Mouse (Mus musculus): ENCODE measurements around the gene Zmpste24.
"Not testable (repeated sequence)": the region's sequence is repeated elsewhere in the genome, so short reads cannot be mapped to it uniquely, and the experiment has no call there.

Zmpste24 gene

DNA sequence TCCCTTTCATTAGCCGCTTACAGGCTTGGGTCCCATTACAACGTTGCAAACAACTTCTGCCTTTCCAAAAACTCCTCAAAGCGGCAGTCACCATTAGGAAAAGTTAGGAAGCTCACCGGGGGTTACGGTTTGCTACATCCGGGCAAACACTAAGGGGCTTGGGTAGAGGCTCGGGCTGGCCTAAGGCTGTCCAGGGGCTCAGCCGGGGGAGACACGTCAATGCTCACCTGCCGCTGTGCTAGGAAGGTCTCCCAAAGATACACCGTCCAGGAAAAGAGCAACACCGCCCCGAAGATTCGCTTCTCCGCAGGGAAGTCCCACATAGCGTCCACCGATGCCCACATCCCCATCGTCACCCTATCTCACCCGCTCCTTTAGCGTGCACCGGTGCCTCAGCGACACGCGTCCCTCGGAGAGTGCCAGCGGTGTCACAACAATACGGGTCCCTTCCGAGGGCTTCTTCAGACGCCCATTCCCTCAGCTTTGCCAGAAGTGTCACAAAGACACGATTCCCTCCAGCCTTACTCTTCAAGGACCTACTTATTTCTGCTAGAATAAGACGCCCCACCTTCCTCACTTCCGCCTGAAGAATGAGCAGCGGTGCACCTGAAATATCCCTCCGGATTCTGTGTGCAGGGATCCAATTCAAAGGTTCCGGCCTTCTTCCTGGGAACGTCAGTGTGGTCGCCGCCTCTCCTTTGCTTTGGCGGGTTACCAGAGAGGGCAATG, at the start of gene Zmpste24:
Zmpste24 (minus strand) TSS at position 592 of the 729 bp plus-strand sequence.
- peak; percentile 82 for DNase-seq (ENCODE audit: low spot score)

DNA sequence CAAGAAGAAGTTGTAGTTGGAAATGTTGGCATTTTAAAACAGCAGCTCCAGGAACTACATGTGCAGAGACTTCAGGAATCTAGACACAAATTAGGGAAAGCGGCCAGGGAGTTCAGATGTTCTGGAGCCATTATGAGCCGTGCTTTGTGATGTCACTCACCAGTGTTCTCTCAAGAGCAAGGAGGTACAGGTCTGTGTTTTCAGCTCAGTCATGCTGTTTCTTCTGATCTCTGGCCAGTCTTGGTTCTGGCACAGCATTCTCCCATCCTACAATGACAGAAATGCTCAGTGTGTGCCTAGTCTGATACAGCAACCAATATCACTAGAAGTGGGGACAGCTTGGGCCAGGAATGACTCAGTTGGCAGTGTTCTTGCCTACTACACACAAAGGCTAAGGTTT, 11.1 kb upstream of the Zmpste24 start, which contains the start of gene Tmco2:
Tmco2 (minus strand) TSS at position 101 of the 400 bp plus-strand sequence.
- no peak for DNase-seq (ENCODE audit: low spot score)

DNA sequence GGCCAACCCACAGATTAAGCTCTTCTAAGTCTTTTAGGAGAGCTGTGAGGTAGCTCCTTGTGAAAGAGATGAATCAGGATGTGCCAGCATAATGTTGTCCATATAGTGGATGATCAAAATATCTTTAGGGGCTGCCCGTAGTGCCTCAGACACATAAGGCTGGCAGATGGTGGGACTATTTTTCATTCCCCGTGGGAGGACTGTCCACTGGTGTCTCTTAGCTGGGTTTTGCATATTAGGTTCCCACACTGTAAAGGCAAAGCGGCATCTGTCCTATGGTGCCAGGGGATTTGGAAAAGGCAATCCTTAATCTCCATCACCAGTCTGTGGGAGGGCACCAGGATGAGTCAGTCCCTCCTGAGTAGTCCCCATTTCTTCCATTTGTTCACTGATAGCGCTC, 5.3 kb upstream of the Zmpste24 start:
- no peak for DNase-seq (ENCODE audit: low spot score)

GRCm38 (mm10) chr4:121090211-121090610, 7.8 kb downstream of the Zmpste24 start:
- DNase-seq (ENCODE audit: low spot score): no peak

GRCm38 (mm10) chr4:121088696-121089095, 9.3 kb downstream of the Zmpste24 start:
- no peak for DNase-seq (ENCODE audit: low spot score)

GRCm38 (mm10) chr4:121084506-121084905, 13.5 kb downstream of the Zmpste24 start:
- no peak for DNase-seq (ENCODE audit: low spot score)

DNA sequence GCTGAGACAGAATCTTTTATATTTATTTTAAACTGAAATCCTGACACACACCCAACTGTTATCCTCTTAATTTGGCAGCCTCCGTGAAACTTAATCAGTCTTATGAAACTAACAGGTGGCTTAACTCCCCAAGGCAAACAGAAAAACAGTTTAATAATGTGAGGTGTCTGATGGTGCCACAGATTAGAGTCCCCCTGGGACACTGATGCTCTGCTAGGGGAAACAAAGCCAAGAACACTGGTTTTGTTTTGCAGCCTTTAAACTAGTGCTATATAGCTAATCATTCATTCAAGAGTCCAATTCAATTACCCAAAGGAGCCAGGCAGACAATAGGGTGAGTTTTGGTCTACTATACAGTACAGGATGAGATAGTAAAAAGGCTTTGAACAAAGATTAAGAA, 17.6 kb downstream of the Zmpste24 start:
- DNase-seq (ENCODE audit: low spot score): no peak

GRCm38 (mm10) chr4:121077915-121078646, 20.0 kb downstream of the Zmpste24 start:
- DNase-seq (ENCODE audit: low spot score): no peak

- DNase-seq (ENCODE audit: low spot score): no peak
Measured at GRCm38 (mm10) chr4:121074250-121074649, 23.8 kb downstream of the Zmpste24 start.

DNA sequence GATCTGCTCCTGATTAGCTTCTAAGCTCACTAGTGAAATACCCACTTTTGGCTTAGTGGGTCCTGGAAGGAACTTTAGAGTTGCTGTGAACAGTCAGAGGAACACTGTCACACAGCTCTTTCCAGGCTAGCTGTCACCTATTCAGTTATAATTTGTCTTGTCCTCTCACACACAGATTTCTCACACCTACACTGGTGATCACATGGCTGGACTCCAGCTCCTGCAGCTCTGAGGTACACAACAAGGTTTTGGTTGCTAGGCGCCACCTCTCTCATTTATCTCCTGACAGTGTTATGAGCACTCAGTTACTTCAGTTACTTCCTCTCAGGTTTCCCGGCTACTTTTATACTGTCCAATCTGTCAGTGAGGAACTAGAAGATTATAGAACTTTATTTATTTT, 32.7 kb downstream of the Zmpste24 start:
- no peak for DNase-seq (ENCODE audit: low spot score)

GRCm38 (mm10) chr4:121059218-121059617, 38.8 kb downstream of the Zmpste24 start:
- DNase-seq (ENCODE audit: low spot score): not testable (repeated sequence)

DNA sequence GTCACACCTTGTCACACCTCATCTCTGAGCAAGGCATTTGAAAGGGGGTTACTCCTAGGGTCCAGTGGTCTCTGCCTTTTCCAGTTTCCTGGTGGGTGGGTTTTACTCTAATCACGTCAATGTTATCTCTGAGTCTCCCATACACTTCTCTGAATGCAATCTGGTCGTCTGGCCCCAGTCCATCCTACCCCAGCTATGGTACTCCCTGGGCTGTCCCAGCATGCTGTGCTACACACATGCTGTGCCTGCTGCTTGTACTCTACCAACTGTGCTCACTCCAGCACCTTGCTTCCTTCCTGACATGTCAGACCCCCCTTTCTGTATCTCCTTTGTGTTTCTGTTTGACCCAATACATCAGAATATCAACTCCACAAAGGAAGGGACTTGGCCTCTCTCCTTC, 41.0 kb downstream of the Zmpste24 start:
- no peak for DNase-seq (ENCODE audit: low spot score)

- DNase-seq (ENCODE audit: low spot score): peak; percentile 21
Measured at GRCm38 (mm10) chr4:121056342-121056741, 41.7 kb downstream of the Zmpste24 start.

GRCm38 (mm10) chr4:121052454-121053323, 45.4 kb downstream of the Zmpste24 start:
- no peak for DNase-seq (ENCODE audit: low spot score)

- no peak for DNase-seq (ENCODE audit: low spot score)
Measured at GRCm38 (mm10) chr4:121051863-121052262, 46.2 kb downstream of the Zmpste24 start.

GRCm38 (mm10) chr4:121042946-121043345, 55.1 kb downstream of the Zmpste24 start:
- DNase-seq (ENCODE audit: low spot score): no peak

GRCm38 (mm10) chr4:121042472-121042871, 55.6 kb downstream of the Zmpste24 start:
- DNase-seq (ENCODE audit: low spot score): no peak

DNA sequence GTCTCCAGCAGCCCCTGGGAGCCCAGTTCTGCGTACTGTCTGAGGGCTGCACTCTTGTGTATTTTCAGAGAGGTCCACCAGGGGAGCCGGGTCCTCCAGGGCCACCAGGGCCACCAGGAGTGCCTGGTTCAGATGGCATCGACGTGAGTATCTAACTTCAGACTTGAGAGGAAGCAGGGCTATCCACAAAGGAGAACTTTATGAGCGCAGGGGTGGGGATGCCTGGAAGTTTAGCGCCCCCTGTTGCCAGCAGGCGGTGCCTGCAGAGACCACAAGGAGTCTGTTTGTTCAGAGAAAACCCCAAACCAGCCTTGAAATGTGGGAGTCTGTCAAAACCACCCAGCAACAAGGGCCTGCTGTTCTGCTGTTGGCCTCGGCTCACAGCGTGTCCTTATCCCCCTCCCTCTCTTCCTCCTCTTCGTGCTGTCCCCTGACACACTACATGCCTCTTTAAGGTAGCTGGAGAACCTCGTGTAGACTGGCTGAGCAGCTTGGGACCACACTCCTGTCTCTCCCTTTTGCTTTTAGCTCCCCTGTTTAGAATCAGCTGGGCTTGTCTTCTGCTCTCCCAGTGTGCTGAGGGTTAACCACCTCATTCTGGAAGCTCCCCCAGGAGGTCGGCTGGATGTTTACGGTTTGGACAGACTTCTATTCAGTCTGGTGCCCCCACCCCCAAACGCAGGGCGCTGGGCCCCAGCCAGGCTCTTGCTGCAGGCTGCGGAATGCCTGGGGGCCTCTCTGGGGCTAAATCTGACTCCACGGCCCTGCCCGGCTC, 57.0 kb downstream of the Zmpste24 start:
- peak; percentile 71 for DNase-seq (ENCODE audit: low spot score)

DNA sequence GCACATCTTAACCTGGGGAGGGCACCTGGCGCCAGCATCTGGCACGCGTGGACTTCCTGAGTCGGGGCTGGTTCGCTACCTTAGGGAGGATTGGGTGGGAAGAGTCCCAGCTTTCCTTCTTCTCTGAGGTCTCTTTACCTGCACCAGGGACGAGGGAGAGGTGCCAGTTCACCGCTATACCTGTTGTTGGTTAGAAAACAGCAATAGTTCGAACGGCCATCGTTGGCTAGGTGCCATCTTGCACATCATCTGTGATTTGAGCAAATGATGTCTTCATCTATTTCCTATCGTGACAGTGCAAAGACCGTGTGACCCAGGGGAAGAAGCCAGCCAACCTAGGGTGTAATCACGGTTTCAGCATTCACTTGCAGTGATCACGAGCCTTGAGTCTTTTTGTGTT, 57.7 kb downstream of the Zmpste24 start:
- DNase-seq (ENCODE audit: low spot score): no peak

GRCm38 (mm10) chr4:121039331-121040115, 58.5 kb downstream of the Zmpste24 start, which contains the start of gene Col9a2:
Col9a2 (plus strand) TSS chr4:121039385.
- DNase-seq (ENCODE audit: low spot score): no peak

DNA sequence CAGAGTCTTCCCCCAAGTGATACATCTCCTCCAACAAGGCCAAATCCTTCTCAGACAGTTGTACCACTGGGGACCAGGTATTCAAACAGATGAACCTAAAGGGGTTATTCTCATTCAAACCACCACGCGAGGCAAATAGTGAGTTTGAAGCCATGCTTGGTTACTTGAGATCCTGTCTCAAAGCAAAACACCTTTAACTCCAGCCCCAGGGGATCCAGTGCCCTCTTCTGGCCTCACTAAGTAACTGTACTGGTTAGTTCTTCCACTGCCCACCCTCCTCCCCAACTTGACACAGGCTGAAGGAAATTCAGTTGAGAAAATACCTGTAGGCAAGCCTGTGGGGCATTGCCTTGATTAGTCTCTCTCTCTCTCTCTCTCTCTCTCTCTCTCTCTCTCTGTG, 65.0 kb downstream of the Zmpste24 start:
- no peak for DNase-seq (ENCODE audit: low spot score)

All from T-cell, adult 2 months (primary cell).